27 mouse cellular contexts compared by ENCODE assay signal in the genomic region with DNA sequence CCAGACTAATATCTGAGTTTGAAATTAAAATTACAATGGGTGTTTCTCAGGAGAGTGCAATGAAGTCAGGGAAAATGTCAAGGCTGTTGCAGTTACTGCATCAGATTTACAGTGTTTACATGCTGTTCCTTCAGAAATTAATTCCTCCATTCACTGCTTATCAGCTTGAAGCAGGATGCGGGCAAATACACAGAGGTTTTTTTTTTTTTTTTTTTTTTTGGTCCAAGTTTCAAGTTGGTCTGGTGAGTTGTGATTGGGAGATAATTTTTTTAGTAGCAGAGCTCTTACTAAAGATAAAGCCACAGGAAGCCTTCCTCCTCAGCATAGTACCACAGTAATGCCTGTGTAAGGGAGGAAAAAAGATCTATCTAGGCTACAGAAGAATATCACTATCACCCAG.
"Had no signal": no experiment of that assay in that cellular context is flagged by ENCODE, and none has a peak within 500 bp of the region (broad histone marks: within the 10 kb centered on the region; RNA-seq: fewer than 3 reads in every experiment).

No protein-coding gene starts in this region.

- DNase-seq: left cerebral cortex, postnatal 4 days; liver; liver, embryonic 13.5 days; liver, postnatal 0 days; lung, adult 18-20 months; lung, adult 2 months; lung, embryonic 14.5 days; lung, postnatal 10 days; lung, postnatal 14 days; lung, postnatal 36 days; lung, postnatal 4 days; midbrain, embryonic 14.5 days had no signal

- H3K9me3 ChIP-seq: limb, embryonic 10.5 days; limb, embryonic 12.5 days; limb, embryonic 13.5 days; limb, embryonic 15.5 days; liver, embryonic 12.5 days; liver, embryonic 13.5 days; liver, embryonic 15.5 days; lung, embryonic 15.5 days; megakaryocyte, embryonic 14.5 days; midbrain, embryonic 10.5 days; midbrain, embryonic 12.5 days; midbrain, embryonic 13.5 days; midbrain, embryonic 15.5 days had no signal

- H3K4me3 ChIP-seq: limb, embryonic 10.5 days; limb, embryonic 12.5 days; limb, embryonic 13.5 days; limb, embryonic 15.5 days; liver, embryonic 12.5 days; liver, embryonic 13.5 days; liver, embryonic 15.5 days; lung, embryonic 15.5 days; megakaryocyte, embryonic 14.5 days; midbrain, embryonic 10.5 days; midbrain, embryonic 12.5 days; midbrain, embryonic 13.5 days; midbrain, embryonic 15.5 days; myocyte had no signal

- H3K9ac ChIP-seq: limb, embryonic 12.5 days; limb, embryonic 13.5 days; limb, embryonic 15.5 days; liver, embryonic 12.5 days; liver, embryonic 13.5 days; liver, embryonic 14.5 days; liver, embryonic 15.5 days; liver, postnatal 0 days; lung, embryonic 14.5 days; lung, embryonic 15.5 days; midbrain, embryonic 12.5 days; midbrain, embryonic 13.5 days; midbrain, embryonic 15.5 days had no signal

- H3K36me3 ChIP-seq: limb, embryonic 10.5 days; limb, embryonic 12.5 days; limb, embryonic 13.5 days; limb, embryonic 15.5 days; liver, embryonic 12.5 days; liver, embryonic 13.5 days; liver, embryonic 15.5 days; lung, embryonic 15.5 days; midbrain, embryonic 10.5 days; midbrain, embryonic 12.5 days; midbrain, embryonic 13.5 days; midbrain, embryonic 15.5 days had no signal

- H3K4me1 ChIP-seq: limb, embryonic 10.5 days; limb, embryonic 12.5 days; limb, embryonic 13.5 days; limb, embryonic 15.5 days; liver, embryonic 12.5 days; liver, embryonic 13.5 days; liver, embryonic 15.5 days; lung, embryonic 15.5 days; megakaryocyte, embryonic 14.5 days; midbrain, embryonic 10.5 days; midbrain, embryonic 12.5 days; midbrain, embryonic 13.5 days; midbrain, embryonic 15.5 days had no signal

- H3K27ac ChIP-seq: limb, embryonic 10.5 days; limb, embryonic 12.5 days; limb, embryonic 13.5 days; limb, embryonic 15.5 days; liver, embryonic 12.5 days; liver, embryonic 13.5 days; liver, embryonic 14.5 days; liver, embryonic 15.5 days; lung, embryonic 15.5 days; macrophage; midbrain, embryonic 10.5 days; midbrain, embryonic 12.5 days; midbrain, embryonic 13.5 days; midbrain, embryonic 15.5 days had no signal

- H3K27me3 ChIP-seq: limb, embryonic 12.5 days; limb, embryonic 13.5 days; limb, embryonic 15.5 days; liver, embryonic 12.5 days; liver, embryonic 13.5 days; liver, embryonic 15.5 days; lung, embryonic 15.5 days; megakaryocyte, embryonic 14.5 days; midbrain, embryonic 12.5 days; midbrain, embryonic 13.5 days; midbrain, embryonic 15.5 days had no signal
